Mouse (Mus musculus) ES-Bruce4 (cell line): ENCODE measurements around the gene Ssbp3.

Experiments used
- CTCF ChIP-seq: IDR thresholded peaks from one replicate; pipeline ENCODE4 v1.8.1; 2011; ENCODE audit warnings: low read depth, low read length
- POLR2A ChIP-seq: IDR thresholded peaks from one replicate; pipeline ENCODE4 v1.8.1; 2011; ENCODE audit warnings: low read length; ENCODE audit not compliant: insufficient read depth

- TF ChIP-seq POLR2A (no peak), CTCF (no peak)
Measured at GRCm38 (mm10) chr4:106961321-106961720, 50.8 kb downstream of the Ssbp3 start.
